Mouse (Mus musculus) adrenal gland, adult 8-10 months (tissue): ENCODE measurements around the gene Ier5. TPM values are rescaled to one million over a fixed set of nuclear protein-coding genes. Genes with fewer than 3 reads are reported as not detected.

ENCODE experiments used
- DNase-seq: peaks from one replicate; pipeline ENCODE4 v3.0.0; 2022
- total RNA-seq, 4 experiments: library from RNA; stranded (reverse); gene quantifications; 2 replicates each; pipeline ENCODE4 v1.2.4; 2022

The Ier5 gene
- total RNA-seq, 4 experiments from 2014 or later = 7.8 to 11.9 (median 11.2) TPM

DNA sequence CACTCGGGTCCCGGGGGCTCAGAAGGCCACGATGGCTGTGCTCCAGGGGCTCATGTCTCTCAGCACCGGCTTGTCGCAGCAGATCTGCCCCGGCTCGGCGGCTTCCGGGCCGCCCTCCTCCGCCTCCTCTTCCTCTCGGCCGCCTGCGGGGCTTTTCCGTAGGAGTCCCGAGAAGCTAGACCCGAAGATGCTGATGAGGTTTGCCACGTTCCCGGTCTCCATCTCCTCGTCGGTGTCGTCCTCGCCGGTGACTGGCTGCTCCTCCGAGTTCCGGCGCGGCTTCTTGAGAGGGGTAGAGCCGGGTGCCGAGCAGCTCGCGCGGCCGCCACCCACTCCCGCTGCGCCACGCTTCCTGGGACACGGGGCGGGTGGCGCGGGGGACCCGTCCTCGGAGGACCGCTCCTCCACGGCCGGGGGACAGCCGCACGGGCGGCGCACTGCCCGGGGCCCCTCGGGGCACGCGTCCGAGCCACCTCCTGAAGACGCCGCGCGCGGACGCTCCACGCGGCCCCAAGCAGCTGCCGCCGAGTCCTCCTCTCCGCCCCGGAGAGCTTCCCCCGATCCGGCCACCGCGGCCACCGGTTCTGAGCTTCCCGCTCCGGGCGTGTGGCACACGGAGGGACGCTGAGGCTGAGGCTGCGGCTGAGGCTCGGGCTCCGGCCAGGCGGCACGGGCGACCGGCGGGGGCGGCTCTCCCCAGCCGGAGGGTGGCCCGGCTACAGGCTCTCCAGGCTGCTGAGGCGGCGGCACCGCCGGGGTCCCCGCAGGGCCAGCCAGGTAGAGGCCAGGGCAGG lies 753 bp downstream of the Ier5 start:
- DNase-seq = peak; percentile 56

DNA sequence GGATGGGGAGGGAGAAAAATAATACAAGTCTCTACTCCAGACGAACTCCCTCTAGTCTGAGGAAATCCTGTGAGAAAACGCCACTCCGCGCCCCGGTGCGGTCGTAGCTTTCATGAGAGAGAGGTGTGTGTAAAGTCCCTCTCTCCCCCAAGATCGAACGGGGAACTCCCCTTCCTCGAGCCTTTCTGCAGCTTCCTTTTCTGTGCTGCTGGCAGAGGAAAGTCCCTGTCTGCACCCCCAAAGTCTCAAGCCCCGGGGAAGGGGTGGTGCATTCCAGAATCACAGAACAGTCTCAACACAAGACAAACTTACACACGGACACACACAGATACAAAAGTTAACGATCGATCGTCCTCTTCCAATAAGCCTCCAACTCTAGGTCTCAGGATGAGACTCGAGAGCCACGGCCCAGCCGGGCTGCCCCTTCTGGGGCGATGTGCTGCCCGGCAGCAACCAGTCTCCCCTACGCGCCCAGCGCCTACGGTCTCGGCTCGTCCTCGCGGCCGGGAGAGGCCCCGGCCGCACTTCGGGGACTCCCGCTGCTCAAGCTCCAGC lies 1.4 kb downstream of the Ier5 start:
- peak; percentile 36 for DNase-seq

DNA sequence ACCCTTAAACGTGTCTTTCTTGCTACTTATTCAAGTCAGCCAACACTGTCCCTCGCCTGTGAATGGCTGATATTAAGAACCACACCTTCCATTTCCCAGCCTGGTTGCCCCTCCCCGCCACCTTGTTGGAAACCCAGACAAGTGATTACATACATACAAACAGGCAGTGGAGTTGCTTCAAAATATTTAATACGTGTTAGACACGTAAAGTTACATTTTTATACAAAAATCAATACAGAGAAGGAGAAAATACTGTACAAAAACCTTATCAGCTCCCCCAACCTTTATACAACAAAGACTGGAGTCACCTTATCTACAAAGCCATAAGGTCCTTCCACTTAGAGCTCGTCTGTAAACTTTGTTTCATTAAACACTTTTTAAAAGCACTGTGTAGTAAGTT lies 2.1 kb downstream of the Ier5 start:
- no peak for DNase-seq

DNA sequence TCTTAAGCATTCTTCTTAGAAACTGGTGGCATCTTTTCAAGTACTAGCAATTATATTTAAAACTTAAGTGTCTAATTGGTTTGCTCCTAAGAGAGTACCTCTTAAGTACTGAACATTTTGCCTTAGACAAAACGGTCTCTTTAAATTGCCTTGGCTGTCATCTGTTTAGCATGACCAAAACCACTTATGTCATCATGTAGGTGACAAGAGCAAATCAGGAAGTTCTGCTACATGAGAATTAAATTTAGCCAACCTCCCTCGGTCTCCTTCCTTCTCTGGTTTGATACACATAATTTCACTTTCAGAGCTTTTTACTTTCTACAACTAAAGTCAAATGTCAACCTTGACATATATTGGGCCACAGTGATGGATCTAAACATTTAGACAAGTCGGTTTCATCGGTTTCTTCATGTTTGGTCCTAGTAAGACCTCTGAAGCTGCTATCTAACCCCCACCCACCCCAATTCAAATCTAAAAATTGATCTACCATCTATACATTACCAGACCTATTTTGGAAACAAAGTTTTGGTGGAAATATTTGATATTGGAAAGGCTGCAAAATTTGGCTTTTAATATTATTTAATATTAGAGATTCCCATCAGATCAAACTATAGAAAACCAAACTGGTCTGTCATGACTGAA lies 2.7 kb downstream of the Ier5 start:
- no peak for DNase-seq

DNA sequence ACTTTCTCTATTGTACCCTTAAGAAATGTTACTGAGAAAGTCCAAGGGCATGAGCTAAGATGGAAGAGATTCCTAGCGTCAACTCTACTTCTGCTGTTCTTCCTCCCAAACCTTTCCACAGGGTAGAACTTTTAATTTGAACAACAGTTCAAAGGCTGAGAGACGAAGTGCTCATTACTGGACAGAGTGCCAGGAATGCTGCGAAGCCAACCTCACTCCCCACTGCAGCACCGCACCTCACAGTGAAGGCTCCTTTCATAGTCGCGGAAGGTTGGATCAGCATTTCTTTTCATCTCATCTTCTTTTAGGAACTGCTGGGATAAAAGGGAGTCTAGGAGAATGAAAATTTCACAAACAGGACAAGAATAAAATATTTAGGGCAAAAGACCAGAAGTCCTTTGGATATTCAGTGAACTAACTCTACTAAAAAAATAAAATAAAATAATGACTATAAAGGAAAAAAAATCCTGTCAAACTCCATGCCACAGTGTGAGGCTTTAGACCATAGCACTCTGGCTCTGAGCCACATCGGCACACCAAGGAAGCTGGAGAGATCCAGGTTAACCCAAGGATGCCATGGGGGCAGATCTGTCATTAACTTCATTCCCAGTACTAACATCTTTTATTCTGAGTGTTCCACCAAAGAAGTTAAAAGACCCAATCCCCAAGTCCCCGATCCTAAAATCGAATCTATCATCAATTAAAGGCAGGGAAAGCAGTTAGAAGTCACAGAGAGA lies 5.3 kb downstream of the Ier5 start:
- DNase-seq = no peak

DNA sequence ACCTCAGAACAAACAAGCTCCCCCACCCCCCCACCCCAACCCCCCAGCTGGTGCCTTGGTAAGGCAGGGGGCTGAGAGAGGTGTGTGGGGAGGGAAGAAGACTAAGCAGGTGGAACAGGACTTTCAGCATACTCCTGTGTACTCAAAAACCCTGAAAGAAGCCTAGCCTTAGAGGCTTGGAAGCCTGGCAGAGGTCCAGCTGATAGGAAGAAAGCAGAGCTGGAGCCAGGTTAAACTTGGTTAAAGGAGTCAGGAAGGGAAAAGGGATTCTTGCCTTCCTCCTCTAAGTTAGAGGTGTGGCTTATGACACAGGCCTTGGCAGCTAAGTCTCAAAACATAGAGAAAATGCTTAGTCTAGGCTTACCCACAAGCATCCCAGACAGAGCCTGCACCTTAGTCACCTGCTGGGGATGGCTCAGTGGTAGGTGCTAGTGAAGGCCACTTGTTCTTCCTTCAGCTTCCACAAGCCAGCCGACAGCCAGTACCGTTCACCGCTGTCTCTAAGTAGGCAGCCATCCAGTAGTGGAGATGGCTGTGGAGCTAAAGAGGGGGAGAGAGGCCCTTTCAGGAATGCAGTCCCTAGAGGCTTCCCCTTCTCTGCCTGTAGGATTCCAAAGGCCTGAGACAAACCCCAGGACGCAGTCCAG lies 6.2 kb downstream of the Ier5 start:
- DNase-seq = no peak

DNA sequence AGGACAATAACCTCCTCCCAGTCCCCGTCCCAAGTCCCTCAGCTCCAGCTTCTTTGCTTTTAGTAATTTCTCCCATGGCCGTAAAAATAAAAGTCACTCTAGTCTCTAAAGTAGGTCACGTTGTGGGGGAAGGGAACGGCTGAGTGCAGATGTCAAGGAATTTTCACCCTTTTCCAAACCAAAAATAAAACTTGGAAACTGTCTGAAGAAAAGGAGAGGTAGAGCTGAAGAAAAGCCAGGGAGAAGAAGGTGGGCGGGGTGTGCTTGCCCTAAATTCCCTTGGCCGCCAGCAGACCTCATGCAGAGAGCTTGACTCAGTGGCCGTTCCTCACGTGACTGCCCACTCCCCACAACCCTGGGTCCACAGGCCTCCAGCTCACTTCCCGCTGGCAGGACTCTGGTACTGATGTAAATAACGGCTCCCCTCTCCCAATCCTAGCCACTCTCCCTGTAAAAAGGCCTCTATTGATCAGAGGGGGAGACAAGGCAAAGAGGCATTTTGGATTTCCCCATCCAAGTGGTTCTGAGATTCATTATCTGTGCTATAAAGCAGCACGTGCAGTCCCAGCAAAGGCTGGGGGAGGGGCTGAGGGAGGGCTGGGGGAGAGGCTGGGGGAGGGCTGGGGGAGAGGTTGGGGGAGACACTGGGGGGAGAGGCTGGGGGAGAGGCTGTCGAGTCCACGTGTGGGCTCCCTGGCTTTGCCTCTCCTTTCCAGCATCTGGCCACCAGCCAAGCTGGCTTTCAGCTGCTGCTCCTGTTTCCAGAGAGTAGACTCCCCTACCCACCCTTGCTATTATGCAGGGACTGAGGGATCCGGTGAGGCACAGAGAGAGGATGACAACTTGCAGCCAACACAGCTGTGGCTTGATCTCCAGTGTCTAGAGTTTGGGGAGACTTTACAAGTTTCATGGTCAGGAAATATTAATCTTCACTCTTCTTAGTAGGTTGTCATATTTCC lies 7.3 kb downstream of the Ier5 start:
- DNase-seq = no peak

DNA sequence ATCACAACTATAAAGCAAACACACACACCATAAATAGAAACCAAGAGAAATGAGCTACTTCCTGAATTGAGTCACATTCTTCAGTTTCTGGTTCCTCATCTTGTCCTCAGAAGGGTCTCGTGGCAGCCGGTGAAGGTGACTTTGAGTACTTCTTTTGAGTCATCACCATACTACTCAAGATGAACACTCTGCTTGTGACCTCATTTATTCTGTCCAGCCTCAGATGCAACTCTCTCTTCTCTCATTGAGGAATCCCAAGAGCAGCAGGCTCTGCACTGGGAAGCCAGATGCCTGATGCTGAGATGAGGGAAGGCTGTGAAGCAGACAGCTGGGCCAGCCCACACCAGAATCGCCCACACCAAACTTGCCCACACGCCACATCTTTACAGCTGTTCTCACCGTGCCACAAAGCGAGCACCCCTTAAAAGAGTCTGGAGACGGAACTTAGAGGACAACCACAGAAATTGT lies 8.0 kb downstream of the Ier5 start:
- no peak for DNase-seq

DNA sequence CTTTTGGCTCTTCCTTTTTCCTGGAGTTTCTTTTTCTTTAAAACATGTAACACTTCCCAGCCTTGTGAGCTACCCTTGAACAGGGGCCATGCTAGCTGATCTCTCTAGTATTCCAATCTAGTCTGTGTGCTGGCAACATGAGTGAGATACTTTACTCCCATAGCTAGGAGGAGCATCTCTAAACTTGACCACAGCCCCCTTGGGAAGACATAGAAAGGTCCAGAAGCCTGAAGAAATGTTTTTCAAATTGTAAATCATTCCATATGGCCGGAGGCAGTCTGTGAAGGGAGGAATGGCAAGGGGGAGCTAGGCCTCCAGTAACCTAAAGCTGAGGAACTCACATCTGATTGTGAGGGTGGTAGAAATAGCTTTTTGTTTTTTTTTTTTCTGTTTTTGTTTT lies 8.7 kb downstream of the Ier5 start:
- no peak for DNase-seq

DNA sequence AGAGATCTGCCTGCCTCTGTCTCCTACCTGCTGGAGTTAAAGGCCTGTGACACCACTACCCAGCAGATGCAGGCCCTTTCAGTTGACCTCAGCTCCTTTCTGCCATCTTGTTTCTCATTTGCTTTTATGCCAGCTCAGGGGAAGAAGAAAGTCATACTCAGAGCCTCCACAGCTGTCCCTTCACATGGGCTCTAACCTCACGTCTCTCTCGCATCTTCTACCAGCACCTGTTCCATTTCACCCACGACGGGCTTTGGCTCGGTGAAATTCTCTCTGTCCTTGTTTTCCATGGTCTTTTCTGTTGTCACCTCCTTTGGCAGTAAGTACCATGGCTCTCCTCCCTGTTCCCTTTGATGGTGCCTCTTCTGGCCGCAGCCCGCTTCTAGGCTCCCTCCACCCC lies 9.1 kb downstream of the Ier5 start:
- no peak for DNase-seq

DNA sequence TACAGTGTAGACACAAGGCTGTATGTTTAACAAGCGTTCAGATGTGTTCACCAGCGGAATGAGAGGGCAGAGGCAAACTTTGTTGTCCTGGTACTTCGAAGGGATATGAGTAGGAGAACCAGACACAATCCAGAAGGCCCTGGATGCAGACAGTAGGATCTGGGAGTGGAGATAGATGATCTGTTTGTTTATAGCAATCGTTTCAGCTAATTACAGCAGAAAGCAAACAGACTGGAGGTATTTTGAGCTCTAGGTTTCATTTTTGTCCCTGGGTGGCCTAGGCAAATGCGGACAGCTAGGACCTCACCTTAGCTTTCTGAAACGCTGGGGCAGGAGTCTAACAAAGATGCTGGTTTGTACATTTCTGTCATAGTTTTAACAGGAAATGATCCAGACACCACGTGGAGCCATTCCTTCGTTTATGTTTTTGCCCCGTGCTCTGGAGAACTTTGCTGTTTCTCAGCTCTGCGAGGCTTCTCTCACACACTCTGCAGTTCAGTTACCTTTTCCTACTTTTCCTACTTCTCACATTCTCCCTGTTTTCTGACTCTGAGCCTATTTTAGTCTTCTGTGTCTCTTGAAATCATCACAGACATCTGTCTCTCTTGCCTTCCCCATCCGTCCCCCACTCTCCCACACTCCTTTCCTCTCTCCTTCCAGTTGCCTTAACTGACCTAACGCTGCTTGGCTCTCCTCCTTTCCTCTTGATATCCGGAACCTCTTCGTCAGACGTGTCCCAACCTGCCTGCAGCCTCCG lies 10.4 kb downstream of the Ier5 start:
- no peak for DNase-seq

DNA sequence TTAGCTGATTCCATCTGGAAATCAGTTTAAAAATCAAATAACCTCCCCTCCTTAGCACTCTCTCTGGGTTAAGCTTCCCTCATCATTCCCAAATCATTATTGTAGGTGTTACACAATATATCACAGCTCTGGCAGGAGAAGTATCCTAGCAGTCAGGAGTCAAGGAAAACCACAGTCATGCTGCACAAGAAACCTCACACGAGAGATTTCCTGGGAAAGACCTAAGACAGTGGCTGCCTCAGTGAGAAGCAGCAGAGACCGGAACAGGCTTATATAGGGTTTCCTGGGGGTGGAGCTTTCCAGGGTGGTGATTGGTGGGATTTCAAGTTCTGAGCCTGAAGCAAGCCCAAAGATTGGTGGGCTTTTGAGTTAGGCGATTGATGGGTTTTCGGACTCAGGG lies 11.4 kb downstream of the Ier5 start:
- no peak for DNase-seq

DNA sequence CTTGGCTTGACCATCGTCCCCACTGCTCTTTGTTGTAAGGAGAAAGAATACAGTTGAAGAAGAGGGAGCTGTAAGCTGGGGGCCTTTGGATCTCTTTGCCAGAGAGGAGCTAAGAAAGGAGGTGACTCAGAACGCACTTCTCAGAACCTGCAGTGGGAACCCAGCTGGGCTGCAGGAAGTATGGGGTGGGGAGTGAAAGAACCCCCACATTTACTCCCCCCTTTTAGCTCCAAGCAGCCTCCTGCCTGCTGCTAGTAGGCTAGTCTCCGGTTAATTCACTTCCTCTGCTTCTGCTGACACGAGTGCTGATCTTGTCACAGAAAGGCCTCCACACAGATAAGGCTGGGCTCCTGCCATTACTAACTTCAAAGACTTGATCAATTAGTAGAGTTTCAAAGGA lies 12.5 kb downstream of the Ier5 start:
- DNase-seq = no peak

DNA sequence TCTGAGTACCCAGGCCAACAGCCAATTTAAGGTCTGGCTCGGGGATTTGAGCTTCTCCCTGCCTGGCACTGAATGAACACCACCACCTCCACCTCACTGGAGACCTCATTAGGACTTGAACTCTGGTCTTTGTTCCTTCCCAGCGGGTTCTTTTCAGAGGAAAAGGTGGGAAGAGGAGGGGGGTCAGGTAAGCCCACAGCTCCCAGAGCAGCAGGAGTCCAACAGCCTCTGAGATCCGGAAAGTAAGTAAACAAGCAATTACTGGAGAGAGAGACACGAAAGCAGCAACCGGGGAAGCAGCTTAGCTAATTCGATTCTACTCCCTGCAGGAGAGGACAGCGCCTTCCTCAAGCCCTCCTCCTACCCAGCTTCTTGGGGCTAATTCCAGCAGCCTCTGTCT lies 13.0 kb downstream of the Ier5 start:
- no peak for DNase-seq

DNA sequence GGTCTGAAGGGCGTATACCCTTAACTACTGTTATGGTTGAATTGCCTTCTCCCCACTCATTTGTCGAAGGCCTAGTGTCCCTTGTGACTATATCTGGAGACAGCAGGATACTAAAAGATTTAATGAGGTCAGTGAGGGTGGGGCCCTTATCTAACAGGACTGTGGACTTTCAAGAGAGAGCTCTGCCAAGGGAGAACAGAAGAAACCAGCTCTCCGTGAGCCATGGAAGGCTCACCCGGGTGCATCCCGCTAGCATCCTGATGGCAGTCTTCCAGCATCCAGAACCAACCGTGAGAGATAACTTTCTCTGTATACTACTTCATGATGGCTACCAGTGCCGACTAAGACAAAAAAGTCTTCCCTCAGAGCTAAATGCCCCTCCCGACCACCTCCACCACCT lies 14.6 kb downstream of the Ier5 start:
- DNase-seq = no peak

DNA sequence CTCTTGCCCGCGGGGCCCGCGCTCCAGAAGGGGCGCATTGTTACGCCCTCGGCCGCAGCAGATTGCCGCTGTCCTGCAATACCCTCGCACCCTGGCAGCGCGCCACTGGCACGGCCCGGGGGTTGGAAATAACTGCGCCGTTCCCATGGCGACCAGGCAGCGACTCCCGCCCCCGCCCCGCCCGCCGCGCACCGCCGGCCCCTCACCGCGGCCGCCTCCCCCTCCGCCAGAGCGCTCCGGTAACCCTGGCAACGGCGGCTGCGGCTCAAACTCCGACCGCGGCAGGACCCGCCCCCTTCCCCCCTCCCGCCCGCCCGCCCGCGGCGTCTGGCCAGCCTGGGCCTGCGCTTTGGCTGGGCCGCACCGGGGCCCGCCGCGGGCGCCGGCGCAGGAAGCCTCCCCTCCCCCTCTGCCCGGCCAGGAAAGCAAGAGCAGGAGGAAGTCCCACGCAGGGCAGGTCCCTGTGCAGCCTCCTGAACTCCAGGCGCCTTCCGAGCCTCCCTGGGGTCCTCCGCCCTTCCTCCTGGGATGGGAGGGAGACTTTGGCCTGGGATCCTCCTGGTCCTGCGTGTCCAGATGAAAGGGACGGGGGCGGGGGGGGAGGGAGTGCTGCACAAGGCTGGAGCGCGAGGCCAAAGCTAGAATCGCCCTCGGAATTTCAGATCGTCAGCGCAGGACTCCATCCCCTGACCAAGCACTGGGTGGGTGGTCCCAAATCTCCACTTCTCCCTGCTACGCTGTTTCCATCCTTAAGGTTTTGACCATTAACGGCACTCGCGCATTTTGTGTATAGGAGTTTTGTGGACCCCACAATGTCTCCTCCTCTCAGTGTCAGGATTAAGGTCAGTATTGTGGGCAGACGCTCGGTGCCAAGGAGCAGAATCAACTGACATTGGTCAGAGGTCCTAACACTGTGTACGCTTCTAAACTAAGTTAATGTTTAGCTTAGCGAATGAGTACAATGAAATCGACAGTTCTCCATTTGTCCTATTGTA lies 15.9 kb downstream of the Ier5 start:
- peak; percentile 91 for DNase-seq

DNA sequence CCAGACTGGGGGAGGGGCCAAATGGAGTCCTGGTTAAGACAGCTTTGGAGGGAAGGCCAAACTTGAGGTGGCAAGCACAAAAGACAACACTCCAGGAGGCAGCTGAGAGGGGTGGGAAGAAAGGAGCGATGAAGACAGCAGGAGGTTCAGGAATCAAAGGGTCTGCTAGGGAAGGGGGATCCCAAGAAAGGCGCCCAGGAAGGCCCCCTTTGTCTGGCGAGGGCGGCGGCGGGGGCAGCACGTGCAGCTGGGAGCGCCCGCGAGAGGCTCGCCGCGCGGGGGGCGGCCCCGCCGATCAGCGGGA lies 16.5 kb downstream of the Ier5 start:
- DNase-seq = no peak

DNA sequence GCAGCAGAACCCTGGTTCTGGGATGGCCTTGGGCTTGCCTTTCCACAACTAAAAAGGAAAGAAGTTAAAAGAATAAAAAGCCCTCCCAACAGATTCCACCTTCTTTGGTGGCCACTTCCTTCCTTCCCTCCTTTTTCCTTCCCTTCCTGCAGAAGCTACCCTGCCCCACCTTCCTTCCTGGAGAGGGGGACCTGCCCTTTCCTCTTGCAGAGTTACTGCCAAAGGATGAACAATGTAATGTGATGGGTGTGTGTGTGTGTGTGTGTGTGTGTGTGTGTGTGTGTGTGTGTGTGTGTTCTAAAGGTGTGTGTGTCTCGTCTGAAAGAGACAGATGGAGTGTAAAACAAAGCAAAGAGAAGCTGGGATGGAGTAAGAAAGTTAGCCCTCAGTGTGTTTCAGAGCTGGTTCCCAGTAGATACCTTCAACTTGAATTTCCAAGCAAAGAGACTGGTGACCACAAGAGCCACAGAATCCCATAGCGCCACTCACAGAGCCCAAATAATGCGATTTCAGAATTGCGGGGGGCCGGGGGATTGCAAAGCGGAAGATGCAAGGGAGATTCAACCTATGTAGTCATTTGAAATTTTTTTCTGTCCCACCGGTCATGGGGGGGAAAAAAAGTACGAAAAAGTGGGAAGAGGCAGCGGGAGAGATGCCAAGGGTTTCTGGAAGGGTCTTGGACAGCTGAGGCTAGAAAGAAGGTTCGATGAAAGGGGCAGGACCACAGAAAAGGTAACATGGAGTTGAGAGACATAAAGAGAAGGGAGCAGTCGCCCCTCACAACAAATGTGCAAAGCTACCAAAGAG lies 17.1 kb downstream of the Ier5 start:
- DNase-seq = no peak

DNA sequence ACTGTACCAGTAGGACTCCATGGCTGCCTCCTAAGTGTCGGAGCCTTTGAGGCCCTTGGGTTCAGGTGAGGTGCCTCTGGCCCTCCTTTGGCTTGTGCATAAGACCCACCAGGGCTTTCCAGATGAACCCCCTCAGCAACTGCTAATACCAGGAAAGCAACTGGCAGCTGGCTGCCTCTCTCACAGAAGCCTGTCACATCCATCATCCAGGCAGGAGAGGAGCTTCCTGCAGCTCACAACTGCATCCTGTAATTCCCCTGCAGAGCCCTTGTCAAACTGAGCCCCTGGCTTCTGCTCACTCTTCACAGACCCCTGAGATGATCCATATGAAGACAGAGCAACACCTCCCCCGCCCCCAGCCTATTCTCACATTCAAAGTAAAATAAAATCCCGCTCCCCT lies 21.8 kb downstream of the Ier5 start:
- DNase-seq = no peak
